Mouse (Mus musculus) limb, embryonic 12.5 days (tissue): ENCODE measurements around the gene Tmco4. TPM values are rescaled to one million over a fixed set of nuclear protein-coding genes. Genes with fewer than 3 reads are reported as not detected.

ENCODE experiments used
- ATAC-seq: fragments of 200-750 bp; cut with Nextera tagmentation; 2 replicates; pipeline ENCODE4 v1.8.0; 2017; ENCODE audit warnings: low read depth, moderate TSS enrichment; ENCODE audit not compliant: insufficient number of reproducible peaks, insufficient read depth, low FRiP score, low TSS enrichment
- H3K27ac ChIP-seq: fragments of 300-500 bp; sonication (generic); 2 replicates; pipeline ENCODE4 v1.5.1; 2016; ENCODE audit warnings: mild to moderate bottlenecking, moderate library complexity
- H3K27me3 ChIP-seq: fragments of 300-500 bp; sonication (generic); 2 replicates; pipeline ENCODE4 v1.6.1; 2016; ENCODE audit warnings: mild to moderate bottlenecking, moderate library complexity
- H3K36me3 ChIP-seq: fragments of 300-500 bp; sonication (generic); 2 replicates; pipeline ENCODE4 v1.6.1; 2016; ENCODE audit warnings: mild to moderate bottlenecking, moderate library complexity
- H3K4me1 ChIP-seq: fragments of 300-500 bp; sonication (generic); replicated peaks from 2 replicates; pipeline ENCODE4 v1.6.1; 2016
- H3K4me2 ChIP-seq: fragments of 300-500 bp; sonication (generic); 2 replicates; pipeline ENCODE4 v1.6.1; 2016; ENCODE audit warnings: mild to moderate bottlenecking, moderate library complexity
- H3K4me3 ChIP-seq: fragments of 300-500 bp; sonication (generic); replicated peaks from 2 replicates; pipeline ENCODE4 v1.5.1; 2016; ENCODE audit warnings: mild to moderate bottlenecking
- H3K9ac ChIP-seq: fragments of 300-500 bp; sonication (generic); replicated peaks from 2 replicates; pipeline ENCODE4 v1.6.1; 2016; ENCODE audit warnings: mild to moderate bottlenecking, moderate library complexity
- H3K9me3 ChIP-seq: fragments of 300-500 bp; sonication (generic); 2 replicates; pipeline ENCODE4 v1.6.1; 2016; ENCODE audit warnings: mild to moderate bottlenecking, moderate library complexity
- WGBS: fragments of 180-500 bp; shearing (Covaris S2); methylation state at CpG from one replicate; pipeline ENCODE4 v1.1.7; 2016; 5-methylcytosine and 5-hydroxymethylcytosine counted together
- polyA plus RNA-seq: library from polyadenylated mRNA; unstranded; fragments of >200 nt; fragmentation: Nextera tagmentation; extraction: Ambion mirVana; gene quantifications from 2 replicates; pipeline ENCODE4 v1.2.1, GENCODE M21; 2016

The Tmco4 gene
- polyA plus RNA-seq, 1 experiment from 2014 or later, result 2.0 TPM

DNA sequence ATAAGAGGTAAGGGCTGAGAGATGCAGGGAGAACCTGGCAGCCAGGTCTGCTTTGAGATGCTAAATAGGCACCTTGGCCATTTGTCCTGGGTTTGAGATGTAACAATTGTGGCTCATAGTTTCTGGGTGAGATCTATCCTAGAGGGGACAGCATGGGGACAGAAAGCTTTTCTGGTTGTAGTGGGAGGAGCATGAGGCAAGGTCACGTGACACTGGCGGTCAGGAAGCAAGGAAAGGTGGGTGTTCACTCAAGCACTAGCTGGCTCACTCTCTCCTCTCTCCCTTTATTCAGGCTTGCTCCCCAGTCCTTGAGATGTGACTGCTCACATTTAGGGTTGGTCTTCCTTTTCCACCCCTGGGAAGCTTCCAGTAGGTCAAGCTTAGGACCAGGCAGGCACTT lies 28.3 kb downstream of the Tmco4 start:
- Histone ChIP-seq H3K9me3 (peaks cover 5% of the 10 kb centered on the region; the same call in 1 of the 2 replicates), H3K4me1 (no peaks in the 10 kb centered on the region), H3K36me3 (no peaks in the 10 kb centered on the region), H3K9ac (no peak overlapping the region), H3K4me2 (no peak overlapping the region), H3K27me3 (no peaks in the 10 kb centered on the region; the same call in 1 of the 2 replicates), H3K4me3 (no peak overlapping the region), H3K27ac (no peak overlapping the region)
- 42% methylated on average over 2 of the region's 2 CpGs for WGBS
- no peak for ATAC-seq

DNA sequence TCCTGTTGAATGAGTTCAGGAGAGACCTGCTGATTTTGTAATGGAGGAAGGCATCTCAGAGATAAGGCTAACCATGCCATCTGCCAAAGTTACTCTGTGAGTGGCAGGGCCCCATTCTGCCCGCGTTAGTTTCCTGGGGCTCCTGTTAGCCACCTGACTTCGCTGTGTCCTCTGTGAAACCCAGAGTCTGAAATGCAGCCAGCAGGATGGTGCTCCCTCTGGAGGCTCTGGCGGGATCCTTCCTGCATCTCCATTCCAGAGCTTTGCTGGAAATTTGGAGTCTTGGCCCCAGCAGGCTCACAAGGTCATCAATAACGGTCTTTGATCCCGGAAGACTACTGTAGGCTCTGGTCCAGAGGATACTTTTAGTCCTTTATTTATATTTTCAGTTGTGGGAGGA lies 28.7 kb downstream of the Tmco4 start:
- Histone ChIP-seq H3K9ac (no peak overlapping the region), H3K36me3 (no peaks in the 10 kb centered on the region), H3K4me2 (no peak overlapping the region), H3K27me3 (no peaks in the 10 kb centered on the region; the same call in 1 of the 2 replicates), H3K27ac (no peak overlapping the region), H3K9me3 (peaks cover 5% of the 10 kb centered on the region; the same call in 1 of the 2 replicates), H3K4me1 (no peaks in the 10 kb centered on the region), H3K4me3 (no peak overlapping the region)
- no peak for ATAC-seq
- 26% methylated on average over 6 of the region's 6 CpGs for WGBS

DNA sequence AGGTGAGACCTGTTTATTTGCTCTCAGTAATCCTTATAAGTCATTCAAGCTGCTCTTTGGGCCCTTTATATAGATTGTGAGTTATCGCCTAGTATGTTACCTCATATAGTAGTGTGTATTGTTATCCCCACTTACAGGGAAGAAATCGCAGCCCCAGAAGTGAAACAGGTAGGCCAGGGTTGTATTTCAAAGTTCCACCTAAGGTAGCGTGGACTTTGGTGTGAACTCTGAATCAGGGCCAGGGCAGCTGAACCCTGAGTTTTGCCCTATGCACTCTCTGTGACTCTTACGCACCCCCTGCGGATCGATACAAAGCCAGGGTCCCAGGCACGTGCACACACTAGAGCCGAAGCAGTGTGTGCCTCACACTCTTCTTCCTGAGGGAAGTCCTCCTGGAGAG lies 31.4 kb downstream of the Tmco4 start:
- Histone ChIP-seq H3K27ac (no peak overlapping the region), H3K9ac (no peak overlapping the region), H3K4me1 (no peaks in the 10 kb centered on the region), H3K4me3 (no peak overlapping the region), H3K36me3 (no peaks in the 10 kb centered on the region), H3K4me2 (no peak overlapping the region), H3K9me3 (no peaks in the 10 kb centered on the region), H3K27me3 (no peaks in the 10 kb centered on the region; the same call in 1 of the 2 replicates)
- ATAC-seq, result no peak
- WGBS, result 84% methylated on average over 8 of the region's 8 CpGs

DNA sequence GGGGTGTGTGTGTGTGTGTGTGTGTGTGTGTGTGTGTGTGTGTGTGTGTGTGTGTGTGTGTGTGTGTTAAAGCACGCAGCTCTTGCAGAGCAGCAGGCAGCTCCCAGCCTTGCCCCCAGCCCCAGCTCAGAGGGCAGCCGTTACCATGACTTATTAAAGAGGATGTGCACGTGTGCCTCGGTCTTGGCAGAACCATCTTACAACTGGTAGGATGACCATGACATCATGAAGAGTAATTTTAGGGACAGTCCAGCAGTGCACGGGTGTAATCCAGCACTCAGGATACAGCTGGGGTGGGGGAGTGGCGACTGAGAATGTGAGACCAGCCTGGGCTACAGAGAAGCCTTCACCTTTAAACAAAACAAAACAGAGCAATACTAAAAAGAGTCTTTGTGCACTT lies 32.5 kb downstream of the Tmco4 start:
- 63% methylated on average over 6 of the region's 6 CpGs for WGBS
- ATAC-seq, result no peak

DNA sequence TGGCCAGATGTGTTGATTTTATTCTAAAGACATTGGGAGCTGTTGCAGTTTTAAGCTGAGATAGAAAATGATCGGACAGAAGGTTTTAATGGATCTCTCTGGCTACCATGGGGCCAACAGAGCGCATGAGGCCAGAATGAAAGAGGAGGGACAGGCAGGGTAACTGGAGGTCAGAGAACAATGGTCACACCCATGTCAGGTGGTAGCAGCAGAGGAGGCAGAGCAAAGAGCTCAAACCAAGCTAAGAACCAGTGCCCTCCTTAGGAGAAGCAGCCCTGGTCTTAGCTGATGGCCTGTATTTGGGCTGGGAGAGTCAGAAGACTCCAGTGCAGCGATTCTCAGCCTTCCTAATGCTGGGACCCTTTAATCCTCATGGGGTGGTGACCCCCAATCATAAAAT lies 34.7 kb downstream of the Tmco4 start:
- H3K36me3 ChIP-seq, result no peaks in the 10 kb centered on the region
- no peaks in the 10 kb centered on the region; the same call in 1 of the 2 replicates for H3K27me3 ChIP-seq
- 89% methylated on average over 3 of the region's 3 CpGs for WGBS
- no peak overlapping the region for H3K9ac ChIP-seq
- H3K4me3 ChIP-seq, result no peak overlapping the region
- no peak overlapping the region for H3K27ac ChIP-seq
- no peak overlapping the region for H3K4me2 ChIP-seq
- no peaks in the 10 kb centered on the region for H3K4me1 ChIP-seq
- no peak for ATAC-seq
- no peaks in the 10 kb centered on the region for H3K9me3 ChIP-seq

More for the DNA sequence above, 32.5 kb downstream of the Tmco4 start:
- no peak overlapping the region for H3K4me3 ChIP-seq
- no peaks in the 10 kb centered on the region for H3K36me3 ChIP-seq
- no peaks in the 10 kb centered on the region for H3K9me3 ChIP-seq
- H3K4me2 ChIP-seq, result no peak overlapping the region
- H3K27ac ChIP-seq, result no peak overlapping the region
- H3K27me3 ChIP-seq, result no peaks in the 10 kb centered on the region; the same call in 1 of the 2 replicates
- no peaks in the 10 kb centered on the region for H3K4me1 ChIP-seq
- no peak overlapping the region for H3K9ac ChIP-seq

DNA sequence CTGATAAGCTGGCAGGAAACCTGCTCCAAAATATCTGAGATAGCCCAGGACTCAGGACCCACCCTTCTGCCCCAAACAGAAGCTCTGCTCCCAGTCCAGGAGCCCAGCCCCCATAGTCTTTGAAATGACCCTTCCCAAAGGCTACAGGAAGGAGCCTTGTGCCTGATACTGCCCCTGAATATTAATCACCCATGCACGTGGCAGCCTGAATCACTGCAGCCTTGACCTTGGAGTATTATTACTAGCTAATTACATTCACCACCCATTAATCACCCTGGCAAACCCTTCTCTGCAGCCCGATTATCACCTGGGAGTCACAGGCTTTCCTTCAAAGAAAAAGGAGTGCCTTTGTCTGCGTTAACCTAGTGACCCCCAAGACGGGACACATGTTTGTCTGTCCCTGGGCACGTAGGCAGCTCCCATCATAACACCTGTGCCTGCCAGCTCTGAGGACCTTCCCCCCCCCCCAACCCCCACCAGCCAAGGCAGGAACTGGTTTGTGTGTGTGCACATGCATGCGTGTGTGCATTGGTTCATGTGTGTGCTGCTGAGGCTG lies 35.4 kb downstream of the Tmco4 start:
- 23% methylated on average over 6 of the region's 6 CpGs for WGBS
- Histone ChIP-seq H3K4me1 (no peaks in the 10 kb centered on the region), H3K36me3 (no peaks in the 10 kb centered on the region), H3K4me3 (no peak overlapping the region), H3K27me3 (no peaks in the 10 kb centered on the region; the same call in 1 of the 2 replicates), H3K4me2 (no peak overlapping the region), H3K27ac (no peak overlapping the region), H3K9ac (no peak overlapping the region), H3K9me3 (no peaks in the 10 kb centered on the region)
- ATAC-seq, result no peak

DNA sequence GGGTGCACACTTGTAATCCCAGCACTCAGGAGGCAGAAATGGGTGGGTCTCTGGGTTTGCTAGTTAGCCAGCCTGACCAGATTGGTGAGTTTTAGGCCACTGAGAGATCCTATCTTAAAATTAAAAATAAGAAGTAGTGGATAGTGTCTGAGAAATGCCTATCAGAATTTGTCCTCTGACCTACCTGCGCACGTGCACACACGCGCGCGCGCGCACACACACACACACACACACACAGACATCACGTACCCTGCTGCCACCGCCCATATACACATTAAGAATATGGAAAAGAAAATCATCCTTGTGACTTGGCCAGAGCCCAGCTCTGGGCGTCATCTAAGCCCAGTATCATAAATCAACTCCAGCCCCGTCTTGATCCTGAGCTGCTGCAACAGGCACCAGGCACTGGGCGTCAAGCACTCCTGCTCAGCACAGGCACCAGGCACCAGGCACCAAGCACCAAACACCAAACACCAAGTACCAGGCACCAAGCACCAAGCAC lies 38.6 kb downstream of the Tmco4 start:
- Histone ChIP-seq H3K4me3 (no peak overlapping the region), H3K4me1 (no peaks in the 10 kb centered on the region), H3K4me2 (no peak overlapping the region), H3K36me3 (no peaks in the 10 kb centered on the region), H3K27me3 (no peaks in the 10 kb centered on the region), H3K9me3 (peaks cover 3% of the 10 kb centered on the region; the same call in 1 of the 2 replicates), H3K27ac (no peak overlapping the region), H3K9ac (no peak overlapping the region)
- ATAC-seq, result no peak
- 86% methylated on average over 13 of the region's 13 CpGs for WGBS

DNA sequence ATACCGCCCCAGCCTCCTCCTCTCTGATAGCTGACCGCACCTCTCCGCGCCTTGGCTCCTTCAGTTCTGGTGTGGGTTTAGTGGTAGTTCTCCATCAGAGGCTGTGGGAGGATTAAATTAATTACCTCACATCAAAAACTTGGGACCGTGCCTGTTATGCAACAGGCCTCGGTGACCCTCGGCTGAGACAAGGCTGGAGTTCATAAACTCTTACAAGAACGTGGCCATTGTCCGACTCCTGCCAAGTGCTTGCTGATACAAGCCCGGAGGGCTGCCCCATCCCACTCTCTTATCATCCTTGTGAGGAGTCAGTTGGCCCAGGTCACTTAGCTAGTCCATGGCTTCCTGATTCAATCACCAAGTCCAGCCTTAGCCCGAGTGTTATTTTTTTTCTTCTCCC lies 40.6 kb downstream of the Tmco4 start:
- Histone ChIP-seq H3K4me3 (no peak overlapping the region), H3K27ac (no peak overlapping the region), H3K9me3 (peaks cover 3% of the 10 kb centered on the region; the same call in 1 of the 2 replicates), H3K27me3 (no peaks in the 10 kb centered on the region), H3K4me1 (no peaks in the 10 kb centered on the region), H3K4me2 (no peak overlapping the region), H3K36me3 (no peaks in the 10 kb centered on the region), H3K9ac (no peak overlapping the region)
- ATAC-seq, result no peak
- WGBS, result 88% methylated on average over 11 of the region's 11 CpGs

DNA sequence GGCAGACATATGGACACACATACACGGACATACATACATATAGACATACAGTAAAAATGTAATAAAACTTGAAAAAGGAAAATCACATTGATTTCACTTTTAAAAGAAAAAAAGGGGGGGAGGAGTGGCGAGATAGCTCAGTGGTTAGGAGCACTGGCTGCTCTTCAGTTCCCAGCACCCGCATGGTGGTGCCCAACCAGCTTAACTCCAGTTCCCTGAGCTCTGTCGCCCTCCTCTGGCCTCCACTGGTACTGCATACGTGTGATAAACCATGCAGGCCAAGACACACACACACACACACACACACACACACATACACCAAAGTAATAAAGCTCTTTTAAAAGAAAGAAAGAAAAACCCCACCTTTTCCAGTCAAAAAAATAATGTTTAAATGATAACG lies 42.1 kb downstream of the Tmco4 start:
- H3K4me2 ChIP-seq, result no peak overlapping the region
- H3K4me3 ChIP-seq, result no peak overlapping the region
- peaks cover 3% of the 10 kb centered on the region; the same call in 1 of the 2 replicates for H3K9me3 ChIP-seq
- no peak overlapping the region for H3K9ac ChIP-seq
- 78% methylated on average over 6 of the region's 6 CpGs for WGBS
- H3K27ac ChIP-seq, result no peak overlapping the region
- H3K27me3 ChIP-seq, result no peaks in the 10 kb centered on the region
- no peaks in the 10 kb centered on the region for H3K36me3 ChIP-seq
- no peaks in the 10 kb centered on the region for H3K4me1 ChIP-seq
- no peak for ATAC-seq

DNA sequence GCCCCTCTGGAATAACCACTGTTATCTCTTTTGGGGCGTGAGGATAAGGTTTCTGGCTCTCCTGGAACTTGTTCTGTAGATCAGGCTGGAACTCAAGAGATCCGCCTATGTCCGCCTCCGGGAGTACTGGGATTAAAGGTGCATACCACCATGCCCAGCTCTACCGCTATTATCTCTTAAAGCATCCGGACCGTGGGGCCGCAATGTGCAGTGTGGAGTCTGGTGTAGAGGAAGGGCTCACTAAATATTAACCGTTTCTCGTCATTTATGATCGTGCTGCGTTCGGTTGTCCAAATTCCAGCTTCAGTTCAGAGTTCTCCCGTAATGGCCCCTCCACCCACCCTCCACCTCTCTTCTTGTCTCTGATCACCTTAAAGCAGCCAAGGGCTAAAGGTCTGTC lies 45.7 kb downstream of the Tmco4 start:
- Histone ChIP-seq H3K4me3 (no peak overlapping the region), H3K27ac (no peak overlapping the region), H3K9ac (no peak overlapping the region), H3K9me3 (peaks cover 3% of the 10 kb centered on the region; the same call in 1 of the 2 replicates), H3K4me2 (no peak overlapping the region), H3K4me1 (no peaks in the 10 kb centered on the region), H3K36me3 (no peaks in the 10 kb centered on the region), H3K27me3 (no peaks in the 10 kb centered on the region)
- no peak for ATAC-seq
- WGBS, result 91% methylated on average over 14 of the region's 14 CpGs

DNA sequence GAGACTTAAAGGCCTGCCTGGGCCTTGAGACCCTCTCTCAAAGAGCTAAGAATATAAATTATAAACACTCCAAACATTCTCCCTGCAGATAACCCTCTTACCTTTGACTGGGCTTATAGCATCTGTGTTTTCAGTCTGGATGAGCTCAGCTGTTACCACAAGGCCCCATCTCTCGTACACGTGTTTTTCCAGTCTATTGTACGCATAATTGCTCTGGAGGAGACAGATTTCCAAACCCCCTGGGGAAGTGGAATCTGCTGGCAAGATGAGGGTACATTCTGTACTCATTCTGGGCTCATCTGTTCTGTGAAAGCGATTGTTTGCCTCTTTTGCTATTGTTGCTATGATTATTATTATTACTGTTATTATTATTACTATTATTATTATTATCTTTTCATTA lies 46.3 kb downstream of the Tmco4 start:
- H3K36me3 ChIP-seq, result no peaks in the 10 kb centered on the region
- no peak overlapping the region for H3K4me2 ChIP-seq
- ATAC-seq, result no peak
- H3K4me3 ChIP-seq, result no peak overlapping the region
- H3K27me3 ChIP-seq, result no peaks in the 10 kb centered on the region
- WGBS, result 84% methylated on average over 4 of the region's 4 CpGs
- peaks cover 3% of the 10 kb centered on the region; the same call in 1 of the 2 replicates for H3K9me3 ChIP-seq
- no peaks in the 10 kb centered on the region for H3K4me1 ChIP-seq
- H3K9ac ChIP-seq, result no peak overlapping the region
- no peak overlapping the region for H3K27ac ChIP-seq

DNA sequence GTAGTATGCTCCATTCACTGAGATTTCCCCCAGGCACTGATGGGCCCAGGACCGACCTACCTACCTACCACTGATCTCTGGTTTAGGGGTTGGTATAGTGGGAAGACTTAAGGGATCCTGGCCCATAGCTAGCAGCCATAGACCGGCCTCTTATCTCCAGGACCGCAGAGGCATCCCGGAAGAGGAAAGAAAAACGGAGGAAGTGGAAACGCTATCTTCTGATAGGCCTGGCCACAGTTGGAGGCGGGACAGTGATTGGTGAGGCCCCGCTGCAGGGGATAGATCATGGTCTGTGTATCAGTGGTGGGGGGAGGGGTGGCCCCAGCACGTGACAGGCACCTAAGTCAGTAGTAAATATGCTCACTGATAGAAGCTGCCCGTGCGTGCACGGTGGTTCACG lies 46.7 kb downstream of the Tmco4 start:
- ATAC-seq, result no peak
- H3K9ac ChIP-seq, result no peak overlapping the region
- no peak overlapping the region for H3K27ac ChIP-seq
- H3K36me3 ChIP-seq, result no peaks in the 10 kb centered on the region
- H3K4me1 ChIP-seq, result no peaks in the 10 kb centered on the region
- H3K4me3 ChIP-seq, result no peak overlapping the region
- WGBS, result 68% methylated on average over 13 of the region's 13 CpGs
- peaks cover 3% of the 10 kb centered on the region; the same call in 1 of the 2 replicates for H3K9me3 ChIP-seq
- no peaks in the 10 kb centered on the region for H3K27me3 ChIP-seq
- no peak overlapping the region for H3K4me2 ChIP-seq
